Mouse (Mus musculus): ENCODE measurements around the gene Wnt3.

The Wnt3 gene

GRCm38 (mm10) chr11:103848287-103848686 is 74.3 kb downstream of the Wnt3 start:
- DNase-seq (ENCODE audit: low read depth) = no peak

DNA sequence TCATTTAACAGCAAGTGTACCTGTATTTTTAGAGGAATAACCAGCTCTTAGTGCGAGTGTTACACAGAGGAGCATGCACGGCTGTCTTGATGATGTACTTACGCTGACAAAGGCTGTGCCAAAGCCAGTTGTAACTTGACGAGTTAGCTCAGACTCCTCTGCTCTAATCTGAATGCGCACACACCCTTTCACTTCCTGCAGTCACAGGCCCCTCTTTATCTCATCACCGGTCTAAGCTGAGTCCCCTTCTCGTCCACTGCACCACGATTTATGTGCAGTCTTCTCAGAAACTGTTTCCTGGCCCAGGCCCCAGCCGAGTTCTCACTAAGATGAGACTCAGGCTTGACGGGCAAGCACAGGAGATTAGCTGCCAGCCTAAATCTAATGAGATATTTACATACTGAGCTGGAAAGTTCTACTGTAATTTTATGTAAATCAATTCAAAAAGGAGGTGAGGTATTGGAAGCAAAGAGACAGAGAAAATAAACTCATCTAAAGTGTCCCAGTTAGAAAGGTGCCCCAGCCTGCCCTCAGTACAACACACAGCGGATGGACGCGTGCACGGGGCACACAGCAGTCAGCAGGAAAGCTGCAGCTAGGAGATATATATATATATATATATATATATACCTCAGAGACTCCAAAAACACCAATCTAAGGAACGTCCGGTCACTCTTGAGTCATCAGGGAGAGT is 78.8 kb downstream of the Wnt3 start:
- peak; percentile 36 for DNase-seq (ENCODE audit: low read depth)

DNA sequence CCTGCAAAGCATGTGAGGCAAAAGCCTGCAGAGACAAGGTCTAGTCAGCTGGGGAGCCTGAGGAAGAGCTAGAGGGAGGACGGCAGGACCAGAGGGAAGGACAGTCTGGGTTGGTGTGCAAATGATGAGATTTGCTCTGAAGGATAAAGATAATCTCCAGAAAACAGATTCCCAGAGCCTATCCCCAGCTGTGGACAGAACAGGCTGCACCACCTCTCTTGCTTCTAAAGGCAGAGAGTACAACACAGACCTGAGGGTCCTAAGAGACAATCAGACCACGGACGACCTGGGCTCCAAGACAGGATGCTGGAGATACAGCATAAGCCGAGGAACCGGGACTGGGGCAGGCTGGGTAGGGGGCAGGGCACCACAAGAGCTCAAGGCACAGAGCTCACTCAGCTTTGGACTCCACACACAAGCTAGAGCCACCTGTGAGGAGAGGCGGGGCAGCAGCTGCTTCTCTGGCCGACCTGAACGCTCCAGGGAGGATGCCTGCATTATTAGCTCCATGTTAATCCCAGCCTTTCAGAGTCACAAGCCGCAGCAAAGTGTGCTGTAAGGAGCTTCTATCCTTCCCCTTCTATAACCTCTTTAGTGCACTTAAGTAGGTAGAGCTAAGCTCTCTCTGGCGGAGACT is 79.5 kb downstream of the Wnt3 start:
- DNase-seq (ENCODE audit: low read depth) = no peak

- DNase-seq (ENCODE audit: low read depth) = no peak
These were observed 80.3 kb downstream of the Wnt3 start for GRCm38 (mm10) chr11:103854294-103854693.

GRCm38 (mm10) chr11:103856641-103857040 is 82.7 kb downstream of the Wnt3 start:
- no peak for DNase-seq (ENCODE audit: low read depth)

GRCm38 (mm10) chr11:103858760-103859159 is 84.8 kb downstream of the Wnt3 start:
- DNase-seq (ENCODE audit: low read depth) = no peak

GRCm38 (mm10) chr11:103859933-103860610 is 86.1 kb downstream of the Wnt3 start:
- no peak for DNase-seq (ENCODE audit: low read depth)

DNA sequence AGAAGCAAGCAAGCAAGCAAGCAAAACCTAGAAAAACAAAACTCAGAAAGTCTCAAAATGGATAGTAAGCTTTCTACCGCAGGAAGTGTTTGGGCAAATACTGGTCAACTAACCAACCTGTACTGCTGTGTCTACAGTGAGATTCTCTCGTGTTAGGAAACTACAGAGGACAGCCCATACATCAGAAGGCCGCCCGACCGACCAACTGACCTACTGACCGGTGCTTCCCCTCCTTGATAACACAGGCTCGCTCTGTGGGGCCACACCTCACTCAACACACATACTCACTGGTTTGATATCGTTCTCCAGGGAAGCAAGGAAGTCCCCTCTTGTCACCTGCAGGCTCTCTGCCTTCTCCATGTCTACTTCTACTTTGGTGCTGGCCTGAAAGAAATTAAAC is 89.0 kb downstream of the Wnt3 start:
- no peak for DNase-seq (ENCODE audit: low read depth)

DNA sequence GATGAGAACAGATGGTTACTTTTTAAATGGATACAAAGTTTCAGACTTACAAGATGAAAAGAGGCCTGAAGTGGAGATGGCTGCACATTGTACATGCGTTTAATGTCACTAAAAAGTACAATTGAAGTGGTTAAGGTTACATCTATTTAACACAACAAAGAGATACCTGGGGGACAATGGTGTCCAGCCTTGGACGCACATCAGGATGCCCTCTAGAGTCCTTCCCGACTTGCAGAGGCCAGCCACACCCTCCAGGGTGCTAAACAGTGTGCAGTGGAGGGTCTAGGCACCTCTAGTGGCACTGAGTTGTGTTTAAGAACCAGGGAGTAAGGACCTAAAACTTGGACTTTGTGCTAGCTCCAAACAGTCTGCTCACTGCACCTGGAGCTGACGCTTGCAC is 90.5 kb downstream of the Wnt3 start:
- no peak for DNase-seq (ENCODE audit: low read depth)

- DNase-seq (ENCODE audit: low read depth) = no peak
These were observed 91.4 kb downstream of the Wnt3 start for GRCm38 (mm10) chr11:103865346-103865745.

Measured in c-Kit-positive CD71-positive TER-119-negative erythroid progenitor cells, embryonic 14.5 days (primary cell).